Mouse (Mus musculus) liver, embryonic 14.5 days (tissue): Measurements from ENCODE around the gene Pld1. TPM values are rescaled to one million over a fixed set of nuclear protein-coding genes. Genes with fewer than 3 reads are reported as not detected.

ENCODE experiments used
- ATAC-seq: fragments of 200-750 bp; cut with Nextera tagmentation; 2 replicates; pipeline ENCODE4 v1.8.0; 2017; ENCODE audit warnings: moderate number of reproducible peaks, mild to moderate bottlenecking, moderate library complexity; ENCODE audit not compliant: insufficient read depth
- DNase-seq, 3 experiments: peaks; one replicate each; pipeline ENCODE4 v3.0.0-alpha.2; 2012 to 2013; ENCODE audit warnings: low read depth in 3 of 3, low spot score in 3 of 3
- H3K27ac ChIP-seq: fragments of 300-500 bp; sonication (generic); 2 replicates; pipeline ENCODE4 v1.5.1; 2014; ENCODE audit warnings: moderate library complexity, mild to moderate bottlenecking, control low read depth, inconsistent platforms
- H3K27me3 ChIP-seq: fragments of 300-500 bp; sonication (generic); 2 replicates; pipeline ENCODE4 v1.6.1; 2014; ENCODE audit warnings: mild to moderate bottlenecking, low read length, moderate library complexity; ENCODE audit not compliant: control insufficient read depth, insufficient read depth
- H3K36me3 ChIP-seq: fragments of 300-500 bp; sonication (generic); replicated peaks from 2 replicates; pipeline ENCODE4 v1.6.1; 2014; ENCODE audit warnings: low read depth; ENCODE audit not compliant: control insufficient read depth, insufficient read depth
- H3K4me1 ChIP-seq, 2 experiments: fragments of 200-500 bp in 1 of 2; fragments of 300-500 bp in 1 of 2; sonication (generic) in 1 of 2; replicated peaks; 2 replicates each; pipeline ENCODE4 v1.6.1; 2012 to 2014; ENCODE audit warnings: antibody characterized with exemption in 1 of 2, inconsistent platforms in 1 of 2, low read length in 1 of 2; ENCODE audit not compliant: control insufficient read depth in 2 of 2, insufficient read depth in 2 of 2
- H3K4me2 ChIP-seq: fragments of 300-500 bp; sonication (generic); 2 replicates; pipeline ENCODE4 v1.6.1; 2014; ENCODE audit warnings: low read depth, mild to moderate bottlenecking, control low read depth, moderate library complexity
- H3K4me3 ChIP-seq, 2 experiments: fragments of 200-500 bp in 1 of 2; fragments of 300-500 bp in 1 of 2; sonication (generic) in 1 of 2; 2 replicates each; pipeline ENCODE4 v1.5.1; 2012 to 2014; ENCODE audit warnings: low read depth in 2 of 2, low read length in 2 of 2, mild to moderate bottlenecking in 2 of 2, control low read depth in 1 of 2, inconsistent platforms in 1 of 2, moderate library complexity in 1 of 2; ENCODE audit not compliant: insufficient read depth in 1 of 2
- H3K9ac ChIP-seq: fragments of 300-500 bp; sonication (generic); replicated peaks from 2 replicates; pipeline ENCODE4 v1.6.1; 2014; ENCODE audit warnings: mild to moderate bottlenecking, control low read depth, moderate library complexity
- H3K9me3 ChIP-seq: fragments of 300-500 bp; sonication (generic); 2 replicates; pipeline ENCODE4 v1.6.1; 2016; ENCODE audit warnings: low read length, mixed read lengths; ENCODE audit not compliant: control insufficient read depth
- CTCF ChIP-seq: IDR thresholded peaks from 2 replicates; pipeline ENCODE4 v1.5.1; 2016; ENCODE audit warnings: antibody characterized with exemption, low read depth, control low read depth
- EP300 ChIP-seq: IDR thresholded peaks from 2 replicates; pipeline ENCODE4 v1.6.1; 2016; ENCODE audit warnings: antibody characterized with exemption, low read depth
- WGBS: fragments of 180-500 bp; shearing (Covaris S2); extraction: QIAGEN DNeasy Blood & Tissue Kit; methylation state at CpG from one replicate; pipeline ENCODE4 v1.1.7; 2014; ENCODE audit not compliant: insufficient replicate concordance; 5-methylcytosine and 5-hydroxymethylcytosine counted together
- polyA plus RNA-seq, 2 experiments: library from polyadenylated mRNA; depleted of rRNA in 1 of 2; stranded (reverse) in 1 of 2; unstranded in 1 of 2; fragments of >200 nt; fragmentation: Nextera tagmentation in 1 of 2; extraction: Ambion mirVana in 1 of 2; gene quantifications; 2 replicates each; pipeline versions ENCODE4 v1.2.1 to v1.2.3; 2012 to 2014

Gene Pld1
- polyA plus RNA-seq, 2 experiments: 2.9 to 4.4 TPM

DNA sequence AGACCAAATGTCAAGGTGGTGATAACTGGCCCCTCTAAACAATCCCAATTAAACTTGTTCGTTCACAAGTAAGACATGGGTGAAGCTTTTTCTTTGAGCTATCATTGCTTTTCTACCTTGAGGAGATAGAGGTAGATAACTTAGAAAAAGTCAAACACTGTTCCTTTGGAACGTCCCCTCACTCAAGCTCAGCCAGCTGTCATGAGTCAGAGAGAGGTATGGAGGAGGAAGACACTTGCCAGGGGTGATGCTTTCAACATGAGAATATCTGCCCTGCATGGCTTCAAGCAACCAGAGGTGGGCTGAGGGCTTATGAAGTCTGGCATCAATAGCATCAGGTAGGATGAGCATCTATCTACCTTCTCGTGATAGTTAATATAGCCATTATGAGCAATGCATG lies 207.0 kb downstream of the Pld1 start:
- TF ChIP-seq EP300 (no peak), CTCF (no peak)
- Histone ChIP-seq H3K4me2 (no peak overlapping the region), H3K4me1 (no peaks in the 10 kb centered on the region), H3K27ac (no peak overlapping the region), H3K9me3 (no peaks in the 10 kb centered on the region), H3K9ac (no peak overlapping the region), H3K36me3 (no peaks in the 10 kb centered on the region), H3K4me3 (no peak overlapping the region), H3K27me3 (no peaks in the 10 kb centered on the region)
- ATAC-seq: no peak
- DNase-seq: no peak
- 50% methylated on average over 3 of the region's 3 CpGs for WGBS

DNA sequence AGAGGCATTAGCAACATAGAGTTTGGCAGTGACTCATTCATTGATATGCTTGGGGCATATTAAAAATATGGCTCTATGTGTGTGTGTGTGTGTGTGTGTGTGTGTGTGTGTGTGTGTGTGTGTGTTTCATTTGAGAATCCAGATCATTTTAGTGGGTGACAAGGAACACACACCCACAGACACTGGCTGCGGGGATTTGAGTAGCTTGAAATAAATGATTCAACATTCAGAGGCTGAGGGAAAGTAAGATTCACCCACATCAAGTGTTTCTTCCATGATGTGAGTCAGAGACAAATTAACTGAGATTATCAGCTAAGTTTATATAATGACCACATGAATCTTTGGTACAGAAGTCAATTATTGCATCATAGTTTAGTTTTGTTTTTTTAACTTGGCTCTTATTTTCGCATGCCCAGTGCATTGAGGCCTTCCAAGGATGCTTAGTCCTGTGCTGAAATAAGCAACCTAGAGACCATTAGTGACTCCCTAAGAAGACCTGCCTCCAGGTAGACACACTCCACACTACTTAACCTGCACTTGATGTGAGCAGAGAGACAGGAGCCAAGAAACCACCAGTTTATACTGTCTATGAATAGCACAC lies 211.3 kb downstream of the Pld1 start:
- Histone ChIP-seq H3K4me3 (no peak overlapping the region), H3K9ac (no peak overlapping the region), H3K27me3 (no peaks in the 10 kb centered on the region), H3K36me3 (no peaks in the 10 kb centered on the region), H3K9me3 (no peaks in the 10 kb centered on the region), H3K4me2 (no peak overlapping the region), H3K27ac (no peak overlapping the region), H3K4me1 (no peaks in the 10 kb centered on the region)
- no peak for TF ChIP-seq CTCF
- no peak for TF ChIP-seq EP300
- WGBS: 58% methylated on average over 2 of the region's 2 CpGs
- ATAC-seq (no peak), DNase-seq (no peak)

DNA sequence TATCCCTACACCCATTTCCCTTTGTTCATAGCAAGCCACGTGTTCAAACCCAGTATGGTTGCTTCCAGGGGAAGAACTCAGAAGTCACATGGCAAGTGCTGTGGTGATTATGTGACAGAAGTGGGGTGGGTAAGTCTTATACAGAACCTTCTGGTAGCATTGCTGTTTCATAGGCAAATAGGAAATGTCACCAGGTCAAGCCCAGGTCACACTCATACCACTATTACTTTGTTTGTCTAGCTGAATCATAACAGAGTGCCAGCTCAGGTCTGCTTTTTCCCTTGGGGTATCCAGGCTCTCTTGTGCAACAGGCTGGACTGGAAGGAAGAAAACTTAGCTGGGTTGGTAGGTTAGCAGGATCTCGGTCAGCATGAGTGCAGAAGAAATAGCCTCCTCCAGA lies 219.5 kb downstream of the Pld1 start:
- no peak overlapping the region for H3K4me2 ChIP-seq
- 36% methylated on average over 2 of the region's 2 CpGs for WGBS
- no peaks in the 10 kb centered on the region for H3K27me3 ChIP-seq
- no peak overlapping the region for H3K27ac ChIP-seq
- TF ChIP-seq CTCF: no peak
- no peak for TF ChIP-seq EP300
- DNase-seq (no peak), ATAC-seq (no peak)
- no peaks in the 10 kb centered on the region for H3K4me1 ChIP-seq
- no peak overlapping the region for H3K9ac ChIP-seq
- H3K36me3 ChIP-seq: no peaks in the 10 kb centered on the region
- H3K9me3 ChIP-seq: no peaks in the 10 kb centered on the region
- H3K4me3 ChIP-seq: no peak overlapping the region

DNA sequence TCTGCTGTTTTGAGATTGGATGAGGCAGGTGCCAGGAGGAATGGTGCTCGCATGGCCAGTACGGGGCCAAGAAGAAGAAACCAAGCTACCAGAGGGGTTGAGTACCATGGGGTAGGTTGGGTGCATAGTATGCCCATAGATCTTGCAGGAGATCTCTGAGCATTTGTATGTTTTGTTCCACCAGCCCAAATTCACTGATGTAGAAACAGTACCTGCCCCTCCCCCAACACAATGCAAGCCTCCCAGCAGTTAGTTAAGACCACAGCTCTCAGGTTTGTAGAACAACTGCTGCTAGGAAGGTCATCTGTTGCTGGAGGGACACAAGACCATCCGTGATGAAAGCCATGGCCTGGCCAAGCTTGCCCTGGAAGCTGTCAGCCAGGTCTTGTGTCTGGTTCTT lies 220.4 kb downstream of the Pld1 start:
- Histone ChIP-seq H3K9me3 (no peaks in the 10 kb centered on the region), H3K27me3 (no peaks in the 10 kb centered on the region), H3K4me1 (no peaks in the 10 kb centered on the region), H3K36me3 (no peaks in the 10 kb centered on the region), H3K4me2 (no peak overlapping the region), H3K4me3 (no peak overlapping the region), H3K9ac (no peak overlapping the region), H3K27ac (no peak overlapping the region)
- WGBS: 58% methylated on average over 3 of the region's 3 CpGs
- DNase-seq: no peak
- TF ChIP-seq EP300 (no peak), CTCF (no peak)
- no peak for ATAC-seq

DNA sequence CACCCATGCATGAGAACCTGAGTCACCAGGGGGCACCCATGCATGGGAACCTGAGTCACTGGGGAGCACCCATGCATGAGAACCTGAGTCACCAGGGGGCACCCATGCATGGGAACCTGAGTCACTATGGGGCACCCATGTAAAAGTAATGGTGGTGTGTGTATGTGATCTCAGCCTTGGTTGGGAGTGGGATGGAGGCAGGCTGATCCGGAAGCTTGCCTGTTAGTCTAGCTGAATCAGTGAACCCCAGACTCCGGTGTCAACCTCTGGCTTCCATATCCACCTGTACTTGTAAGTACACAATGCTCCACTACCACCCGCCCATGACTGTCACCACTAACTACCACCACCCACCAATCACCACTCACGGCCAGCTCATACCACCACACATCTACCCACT lies 223.9 kb downstream of the Pld1 start:
- TF ChIP-seq CTCF: no peak
- TF ChIP-seq EP300: no peak
- no peak for DNase-seq
- no peak for ATAC-seq
- Histone ChIP-seq H3K9ac (no peak overlapping the region), H3K4me2 (no peak overlapping the region), H3K4me1 (no peaks in the 10 kb centered on the region), H3K9me3 (no peaks in the 10 kb centered on the region), H3K27me3 (no peaks in the 10 kb centered on the region), H3K4me3 (no peak overlapping the region), H3K27ac (no peak overlapping the region), H3K36me3 (no peaks in the 10 kb centered on the region)
- WGBS: 71% methylated on average over 4 of the region's 4 CpGs
